Mouse (Mus musculus) liver, embryonic 14.5 days (tissue): ENCODE measurements around the gene Eif2b4. TPM values are rescaled to one million over a fixed set of nuclear protein-coding genes. Genes with fewer than 3 reads are reported as not detected.
A peak's percentile ranks its signal among the peaks of the same experiment; 100 is the strongest.

ENCODE experiments used
- ATAC-seq: fragments of 200-750 bp; cut with Nextera tagmentation; 2 replicates; pipeline ENCODE4 v1.8.0; 2017; ENCODE audit warnings: moderate number of reproducible peaks, mild to moderate bottlenecking, moderate library complexity; ENCODE audit not compliant: insufficient read depth
- DNase-seq, 3 experiments: peaks; one replicate each; pipeline ENCODE4 v3.0.0-alpha.2; 2012 to 2013; ENCODE audit warnings: low read depth in 3 of 3, low spot score in 3 of 3
- H3K27ac ChIP-seq: fragments of 300-500 bp; sonication (generic); 2 replicates; pipeline ENCODE4 v1.5.1; 2014; ENCODE audit warnings: moderate library complexity, mild to moderate bottlenecking, control low read depth, inconsistent platforms
- H3K27me3 ChIP-seq: fragments of 300-500 bp; sonication (generic); 2 replicates; pipeline ENCODE4 v1.6.1; 2014; ENCODE audit warnings: mild to moderate bottlenecking, low read length, moderate library complexity; ENCODE audit not compliant: control insufficient read depth, insufficient read depth
- H3K36me3 ChIP-seq: fragments of 300-500 bp; sonication (generic); replicated peaks from 2 replicates; pipeline ENCODE4 v1.6.1; 2014; ENCODE audit warnings: low read depth; ENCODE audit not compliant: control insufficient read depth, insufficient read depth
- H3K4me1 ChIP-seq, 2 experiments: fragments of 200-500 bp in 1 of 2; fragments of 300-500 bp in 1 of 2; sonication (generic) in 1 of 2; replicated peaks; 2 replicates each; pipeline ENCODE4 v1.6.1; 2012 to 2014; ENCODE audit warnings: antibody characterized with exemption in 1 of 2, inconsistent platforms in 1 of 2, low read length in 1 of 2; ENCODE audit not compliant: control insufficient read depth in 2 of 2, insufficient read depth in 2 of 2
- H3K4me2 ChIP-seq: fragments of 300-500 bp; sonication (generic); 2 replicates; pipeline ENCODE4 v1.6.1; 2014; ENCODE audit warnings: low read depth, mild to moderate bottlenecking, control low read depth, moderate library complexity
- H3K4me3 ChIP-seq, 2 experiments: fragments of 200-500 bp in 1 of 2; fragments of 300-500 bp in 1 of 2; sonication (generic) in 1 of 2; 2 replicates each; pipeline ENCODE4 v1.5.1; 2012 to 2014; ENCODE audit warnings: low read depth in 2 of 2, low read length in 2 of 2, mild to moderate bottlenecking in 2 of 2, control low read depth in 1 of 2, inconsistent platforms in 1 of 2, moderate library complexity in 1 of 2; ENCODE audit not compliant: insufficient read depth in 1 of 2
- H3K9ac ChIP-seq: fragments of 300-500 bp; sonication (generic); replicated peaks from 2 replicates; pipeline ENCODE4 v1.6.1; 2014; ENCODE audit warnings: mild to moderate bottlenecking, control low read depth, moderate library complexity
- H3K9me3 ChIP-seq: fragments of 300-500 bp; sonication (generic); 2 replicates; pipeline ENCODE4 v1.6.1; 2016; ENCODE audit warnings: low read length, mixed read lengths; ENCODE audit not compliant: control insufficient read depth
- CTCF ChIP-seq: IDR thresholded peaks from 2 replicates; pipeline ENCODE4 v1.5.1; 2016; ENCODE audit warnings: antibody characterized with exemption, low read depth, control low read depth
- EP300 ChIP-seq: IDR thresholded peaks from 2 replicates; pipeline ENCODE4 v1.6.1; 2016; ENCODE audit warnings: antibody characterized with exemption, low read depth
- WGBS: fragments of 180-500 bp; shearing (Covaris S2); extraction: QIAGEN DNeasy Blood & Tissue Kit; methylation state at CpG from one replicate; pipeline ENCODE4 v1.1.7; 2014; ENCODE audit not compliant: insufficient replicate concordance; 5-methylcytosine and 5-hydroxymethylcytosine counted together
- polyA plus RNA-seq, 2 experiments: library from polyadenylated mRNA; depleted of rRNA in 1 of 2; stranded (reverse) in 1 of 2; unstranded in 1 of 2; fragments of >200 nt; fragmentation: Nextera tagmentation in 1 of 2; extraction: Ambion mirVana in 1 of 2; gene quantifications; 2 replicates each; pipeline versions ENCODE4 v1.2.1 to v1.2.3; 2012 to 2014

Eif2b4 gene
- polyA plus RNA-seq, 2 experiments: 29.9 to 46.1 TPM

DNA sequence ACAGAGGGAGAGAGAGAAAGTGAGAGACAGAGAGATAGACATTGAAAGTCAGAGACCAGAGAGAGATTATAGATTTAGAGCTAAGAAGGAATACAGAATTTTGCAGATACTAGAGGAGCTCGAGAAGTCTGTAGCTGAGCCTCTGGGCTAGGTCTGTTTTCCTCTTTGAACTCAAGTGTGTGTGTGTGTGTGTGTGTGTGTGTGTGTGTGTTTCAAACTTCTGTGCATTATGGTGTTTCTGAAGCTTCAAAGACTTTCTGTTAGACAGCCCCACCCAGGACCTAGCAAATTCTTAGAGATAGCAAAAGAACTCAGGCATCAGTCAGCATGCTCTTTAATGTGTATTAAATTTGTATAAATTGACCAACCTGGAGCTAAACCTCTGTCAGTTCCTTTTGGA, 33.4 kb upstream of the Eif2b4 start:
- 46% methylated on average over 1 of the region's 1 CpGs for WGBS
- no peak overlapping the region for H3K9ac ChIP-seq
- ATAC-seq: no peak
- TF ChIP-seq EP300 (no peak), CTCF (no peak)
- no peak for DNase-seq
- no peaks in the 10 kb centered on the region for H3K36me3 ChIP-seq
- peaks cover under 1 to 1% of the 10 kb centered on the region in 2 experiments; a peak in 3 of 4 replicates for H3K4me1 ChIP-seq
- no peak overlapping the region for H3K4me3 ChIP-seq
- H3K27ac ChIP-seq: no peak overlapping the region
- H3K9me3 ChIP-seq: no peaks in the 10 kb centered on the region
- no peaks in the 10 kb centered on the region for H3K27me3 ChIP-seq
- H3K4me2 ChIP-seq: no peak overlapping the region

- no peak overlapping the region for H3K27ac ChIP-seq
- H3K4me3 ChIP-seq: no peak overlapping the region
- TF ChIP-seq EP300: no peak
- no peak for TF ChIP-seq CTCF
- no peaks in the 10 kb centered on the region for H3K9me3 ChIP-seq
- no peaks in the 10 kb centered on the region for H3K36me3 ChIP-seq
- DNase-seq (no peak), ATAC-seq (no peak)
- peaks cover 11 to 14% of the 10 kb centered on the region in 2 experiments for H3K4me1 ChIP-seq
- no peaks in the 10 kb centered on the region for H3K27me3 ChIP-seq
- no peak overlapping the region for H3K9ac ChIP-seq
- H3K4me2 ChIP-seq: no peak overlapping the region
- 78% methylated on average over 9 of the region's 9 CpGs for WGBS
Measured at GRCm38 (mm10) chr5:31222696-31223095, 29.5 kb upstream of the Eif2b4 start.

GRCm38 (mm10) chr5:31221304-31221945, 28.2 kb upstream of the Eif2b4 start:
- 11% methylated on average over 11 of the region's 11 CpGs for WGBS
- Histone ChIP-seq H3K36me3 (peaks cover 2% of the 10 kb centered on the region; the same call in 1 of the 2 replicates), H3K4me1 (peaks cover 16 to 21% of the 10 kb centered on the region in 2 experiments), H3K4me2 (peak overlapping the region; percentile 98), H3K9ac (peak overlapping the region; percentile 65), H3K9me3 (no peaks in the 10 kb centered on the region), H3K27ac (peak overlapping the region; percentile 68), H3K4me3 (peak overlapping the region; percentile 76 to 96), H3K27me3 (no peaks in the 10 kb centered on the region)
- ATAC-seq (0 out of 2 replicates have a peak, but pooled peaks have one; percentile 17), DNase-seq (peak; percentile 61 to 67 (median 62))
- TF ChIP-seq EP300 (no peak), CTCF (peak; percentile 77)

GRCm38 (mm10) chr5:31220448-31221303, 27.4 kb upstream of the Eif2b4 start, which contains the start of gene Ppm1g:
Gene Ppm1g, minus strand, starts transcription at chr5:31220687.
- peak; percentile 92 for ATAC-seq
- no peaks in the 10 kb centered on the region for H3K27me3 ChIP-seq
- peak within 1 kb of the TSS; percentile 92 for H3K9ac ChIP-seq
- WGBS: under 1% methylated on average over 70 of the region's 70 CpGs
- peak within 1 kb of the TSS; percentile 98 for H3K4me2 ChIP-seq
- peak within 1 kb of the TSS; percentile 84 for H3K27ac ChIP-seq
- H3K4me1 ChIP-seq: peaks cover 19 to 21% of the 10 kb centered on the region in 2 experiments
- H3K9me3 ChIP-seq: no peaks in the 10 kb centered on the region
- H3K4me3 ChIP-seq: peak within 1 kb of the TSS; percentile 88 to 96
- TF ChIP-seq EP300 (peak; percentile 20; the same call in 1 of the 2 replicates), CTCF (peak; percentile 9; the same call in 1 of the 2 replicates)
- peak; percentile 90 to 91 (median 91) for DNase-seq
- peaks cover 6% of the 10 kb centered on the region; the same call in 1 of the 2 replicates for H3K36me3 ChIP-seq
